Mouse (Mus musculus): ENCODE data around the gene Tril. TPM values are rescaled to one million over a fixed set of nuclear protein-coding genes. Genes with fewer than 3 reads are reported as not detected.

The Tril gene
- polyA plus RNA-seq, 1 experiment: 0.43 TPM

DNA sequence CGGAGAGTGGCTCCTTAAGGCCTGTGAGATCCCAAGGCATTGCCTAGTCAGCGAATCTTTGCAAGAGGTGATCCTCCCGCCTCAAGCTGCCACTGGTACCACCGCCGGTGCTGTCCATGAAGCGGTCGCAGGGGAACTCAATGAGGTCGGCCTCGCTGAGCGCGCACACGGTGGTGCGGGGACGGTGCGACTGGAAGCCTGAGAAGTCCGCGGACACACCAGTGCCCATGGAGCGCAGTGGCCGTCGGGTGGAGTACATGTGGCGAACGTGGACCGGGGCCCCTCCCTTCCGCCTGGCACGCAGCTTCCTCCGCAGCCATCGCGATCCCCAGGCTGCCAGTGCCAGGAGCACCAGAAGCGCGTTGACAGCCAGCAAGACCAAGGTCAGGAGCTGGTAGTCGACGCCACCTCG is 2.9 kb downstream of the Tril start:
- H3K4me3 ChIP-seq (ENCODE audit: control insufficient read depth, low read depth, low read length): peak overlapping the region; percentile 52
- peaks cover 20% of the 10 kb centered on the region for H3K4me1 ChIP-seq (ENCODE audit: control insufficient read depth, insufficient read depth, low read length)
- H3K27me3 ChIP-seq (ENCODE audit: control insufficient read depth, insufficient read depth, low read length): no peaks in the 10 kb centered on the region
- H3K36me3 ChIP-seq (ENCODE audit: control insufficient read depth, insufficient read depth, low read length): no peaks in the 10 kb centered on the region
- H3K27ac ChIP-seq (ENCODE audit: control insufficient read depth, insufficient read depth, low read depth, low read length): no peak overlapping the region
- no peak for TF ChIP-seq POLR2A (IDR thresholded peaks at IDR 0.05; ENCODE audit: control insufficient read depth, low read depth, low read length)
- no peak for TF ChIP-seq CTCF (IDR thresholded peaks at IDR 0.05; ENCODE audit: control insufficient read depth, insufficient read depth, insufficient replicate concordance, low read depth, low read length)

GRCm38 (mm10) chr6:53816661-53817060 is 4.0 kb downstream of the Tril start:
- H3K4me1 ChIP-seq (ENCODE audit: control insufficient read depth, insufficient read depth, low read length): peaks cover 20% of the 10 kb centered on the region
- H3K36me3 ChIP-seq (ENCODE audit: control insufficient read depth, insufficient read depth, low read length): no peaks in the 10 kb centered on the region
- H3K27me3 ChIP-seq (ENCODE audit: control insufficient read depth, insufficient read depth, low read length): no peaks in the 10 kb centered on the region
- TF ChIP-seq POLR2A (IDR thresholded peaks at IDR 0.05; ENCODE audit: control insufficient read depth, low read depth, low read length) (no peak), CTCF (IDR thresholded peaks at IDR 0.05; ENCODE audit: control insufficient read depth, insufficient read depth, insufficient replicate concordance, low read depth, low read length) (no peak)
- H3K27ac ChIP-seq (ENCODE audit: control insufficient read depth, insufficient read depth, low read depth, low read length): no peak overlapping the region
- no peak overlapping the region for H3K4me3 ChIP-seq (ENCODE audit: control insufficient read depth, low read depth, low read length)

DNA sequence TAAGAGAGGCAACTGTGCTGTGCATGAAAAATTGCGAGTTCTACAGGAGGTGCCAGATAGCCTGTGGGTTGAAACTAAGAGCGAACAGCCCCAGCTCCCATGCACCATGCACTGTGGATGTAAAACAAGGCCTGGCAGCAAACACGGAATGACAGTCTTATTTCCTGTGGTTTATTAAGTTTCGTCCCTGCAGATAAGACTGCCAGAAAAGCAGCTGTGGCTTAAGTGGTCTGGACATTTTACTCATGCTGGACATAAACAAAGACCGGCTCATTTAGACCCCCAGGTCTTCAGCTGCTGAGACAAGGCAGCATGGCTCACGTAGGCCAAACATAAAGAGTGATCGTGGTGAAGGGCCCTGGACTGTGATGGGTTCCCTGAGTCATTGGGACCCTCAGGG is 4.9 kb downstream of the Tril start:
- no peak overlapping the region for H3K27ac ChIP-seq (ENCODE audit: control insufficient read depth, insufficient read depth, low read depth, low read length)
- no peaks in the 10 kb centered on the region for H3K27me3 ChIP-seq (ENCODE audit: control insufficient read depth, insufficient read depth, low read length)

DNA sequence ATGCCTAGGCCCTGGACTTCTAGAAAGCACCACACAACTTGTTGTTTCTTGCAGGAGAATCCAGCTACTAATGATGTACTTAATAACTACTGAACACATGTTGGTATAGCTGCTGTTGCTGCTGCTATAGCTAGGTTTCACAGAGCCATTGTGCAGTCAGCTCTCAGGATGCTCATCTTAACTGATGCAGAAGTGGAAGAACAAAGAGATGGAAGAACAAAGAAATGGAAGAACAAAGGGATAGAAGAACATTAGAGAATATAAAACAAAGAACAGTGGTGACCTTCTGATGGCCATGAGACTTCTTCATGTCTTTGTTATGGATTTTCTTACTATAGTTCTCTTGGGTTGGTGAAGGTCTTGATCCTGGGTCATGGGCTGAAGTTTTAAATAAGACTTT is 6.4 kb downstream of the Tril start:
- Histone ChIP-seq H3K4me1 (ENCODE audit: control insufficient read depth, insufficient read depth, low read length) (peaks cover 13% of the 10 kb centered on the region), H3K27me3 (ENCODE audit: control insufficient read depth, insufficient read depth, low read length) (no peaks in the 10 kb centered on the region), H3K36me3 (ENCODE audit: control insufficient read depth, insufficient read depth, low read length) (no peaks in the 10 kb centered on the region), H3K27ac (ENCODE audit: control insufficient read depth, insufficient read depth, low read depth, low read length) (no peak overlapping the region), H3K4me3 (ENCODE audit: control insufficient read depth, low read depth, low read length) (no peak overlapping the region)
- no peak for TF ChIP-seq POLR2A (IDR thresholded peaks at IDR 0.05; ENCODE audit: control insufficient read depth, low read depth, low read length)
- TF ChIP-seq CTCF (IDR thresholded peaks at IDR 0.05; ENCODE audit: control insufficient read depth, insufficient read depth, insufficient replicate concordance, low read depth, low read length): no peak

More for the DNA sequence above, 4.9 kb downstream of the Tril start:
- Histone ChIP-seq H3K36me3 (ENCODE audit: control insufficient read depth, insufficient read depth, low read length) (no peaks in the 10 kb centered on the region), H3K4me3 (ENCODE audit: control insufficient read depth, low read depth, low read length) (no peak overlapping the region), H3K4me1 (ENCODE audit: control insufficient read depth, insufficient read depth, low read length) (peaks cover 20% of the 10 kb centered on the region)
- TF ChIP-seq CTCF (IDR thresholded peaks at IDR 0.05; ENCODE audit: control insufficient read depth, insufficient read depth, insufficient replicate concordance, low read depth, low read length): no peak
- no peak for TF ChIP-seq POLR2A (IDR thresholded peaks at IDR 0.05; ENCODE audit: control insufficient read depth, low read depth, low read length)

GRCm38 (mm10) chr6:53812242-53812641 is 8.4 kb downstream of the Tril start:
- no peak overlapping the region for H3K4me3 ChIP-seq (ENCODE audit: control insufficient read depth, low read depth, low read length)
- H3K27ac ChIP-seq (ENCODE audit: control insufficient read depth, insufficient read depth, low read depth, low read length): no peak overlapping the region
- no peaks in the 10 kb centered on the region for H3K27me3 ChIP-seq (ENCODE audit: control insufficient read depth, insufficient read depth, low read length)
- TF ChIP-seq CTCF (IDR thresholded peaks at IDR 0.05; ENCODE audit: control insufficient read depth, insufficient read depth, insufficient replicate concordance, low read depth, low read length): no peak
- no peak for TF ChIP-seq POLR2A (IDR thresholded peaks at IDR 0.05; ENCODE audit: control insufficient read depth, low read depth, low read length)
- no peaks in the 10 kb centered on the region for H3K36me3 ChIP-seq (ENCODE audit: control insufficient read depth, insufficient read depth, low read length)
- no peaks in the 10 kb centered on the region for H3K4me1 ChIP-seq (ENCODE audit: control insufficient read depth, insufficient read depth, low read length)

- TF ChIP-seq CTCF (IDR thresholded peaks at IDR 0.05; ENCODE audit: control insufficient read depth, insufficient read depth, insufficient replicate concordance, low read depth, low read length) (no peak), POLR2A (IDR thresholded peaks at IDR 0.05; ENCODE audit: control insufficient read depth, low read depth, low read length) (no peak)
- Histone ChIP-seq H3K27me3 (ENCODE audit: control insufficient read depth, insufficient read depth, low read length) (no peaks in the 10 kb centered on the region), H3K4me3 (ENCODE audit: control insufficient read depth, low read depth, low read length) (no peak overlapping the region), H3K36me3 (ENCODE audit: control insufficient read depth, insufficient read depth, low read length) (no peaks in the 10 kb centered on the region), H3K27ac (ENCODE audit: control insufficient read depth, insufficient read depth, low read depth, low read length) (no peak overlapping the region), H3K4me1 (ENCODE audit: control insufficient read depth, insufficient read depth, low read length) (no peaks in the 10 kb centered on the region)
These were observed 11.8 kb downstream of the Tril start for GRCm38 (mm10) chr6:53808801-53809200.

GRCm38 (mm10) chr6:53807185-53807584 is 13.4 kb downstream of the Tril start:
- H3K27ac ChIP-seq (ENCODE audit: control insufficient read depth, insufficient read depth, low read depth, low read length): no peak overlapping the region
- no peaks in the 10 kb centered on the region for H3K4me1 ChIP-seq (ENCODE audit: control insufficient read depth, insufficient read depth, low read length)
- TF ChIP-seq POLR2A (IDR thresholded peaks at IDR 0.05; ENCODE audit: control insufficient read depth, low read depth, low read length) (no peak), CTCF (IDR thresholded peaks at IDR 0.05; ENCODE audit: control insufficient read depth, insufficient read depth, insufficient replicate concordance, low read depth, low read length) (no peak)
- H3K4me3 ChIP-seq (ENCODE audit: control insufficient read depth, low read depth, low read length): no peak overlapping the region
- no peaks in the 10 kb centered on the region for H3K27me3 ChIP-seq (ENCODE audit: control insufficient read depth, insufficient read depth, low read length)
- H3K36me3 ChIP-seq (ENCODE audit: control insufficient read depth, insufficient read depth, low read length): no peaks in the 10 kb centered on the region

DNA sequence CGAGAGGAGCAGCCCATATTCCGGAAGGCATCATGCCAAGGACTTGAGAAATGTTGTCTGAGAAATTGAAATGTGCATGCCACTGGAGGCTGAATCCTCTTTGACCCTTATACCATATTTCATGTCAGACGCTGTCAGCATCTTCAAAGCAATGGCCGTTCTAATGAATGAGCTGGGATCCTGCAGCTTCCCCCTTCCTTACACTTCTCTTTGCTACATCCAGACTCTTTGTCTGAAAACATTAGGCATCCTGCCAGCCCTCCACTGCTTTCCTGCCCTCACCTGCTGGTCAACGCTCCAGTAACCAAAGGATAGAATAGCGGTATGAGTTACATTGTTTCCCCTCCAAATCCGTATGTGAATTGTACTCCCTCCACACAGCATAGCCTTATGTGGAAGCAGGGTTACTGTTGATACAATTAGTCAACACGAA is 14.0 kb downstream of the Tril start:
- Histone ChIP-seq H3K4me3 (ENCODE audit: control insufficient read depth, low read depth, low read length) (no peak overlapping the region), H3K36me3 (ENCODE audit: control insufficient read depth, insufficient read depth, low read length) (no peaks in the 10 kb centered on the region), H3K27ac (ENCODE audit: control insufficient read depth, insufficient read depth, low read depth, low read length) (no peak overlapping the region), H3K4me1 (ENCODE audit: control insufficient read depth, insufficient read depth, low read length) (no peaks in the 10 kb centered on the region), H3K27me3 (ENCODE audit: control insufficient read depth, insufficient read depth, low read length) (no peaks in the 10 kb centered on the region)
- TF ChIP-seq POLR2A (IDR thresholded peaks at IDR 0.05; ENCODE audit: control insufficient read depth, low read depth, low read length): no peak
- no peak for TF ChIP-seq CTCF (IDR thresholded peaks at IDR 0.05; ENCODE audit: control insufficient read depth, insufficient read depth, insufficient replicate concordance, low read depth, low read length)
